Mouse (Mus musculus): Measurements from ENCODE around the gene Fbxo41.

DNA sequence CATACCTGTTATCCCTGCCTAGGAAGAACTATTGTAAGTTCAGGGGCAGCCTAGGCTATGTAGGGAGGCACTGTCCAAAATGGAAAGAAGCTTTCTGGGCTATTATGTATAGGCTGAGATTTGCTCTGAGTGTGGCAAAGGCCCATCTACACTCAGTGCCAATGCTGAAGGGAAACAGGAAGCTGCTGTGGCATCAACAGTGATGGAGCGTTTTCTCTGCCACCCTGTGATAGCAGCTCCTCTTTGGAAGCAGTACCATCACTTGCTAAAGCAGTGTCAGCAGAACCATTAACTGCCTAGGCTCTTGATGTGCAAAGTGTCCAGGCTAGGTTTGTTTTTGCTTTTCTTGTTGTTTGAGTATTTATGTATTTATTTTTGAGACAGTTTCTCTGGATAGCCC, 66.6 kb downstream of the Fbxo41 start:
- no peak for TF ChIP-seq TAL1 (IDR thresholded peaks at IDR 0.05; ENCODE audit: low read length)
- TF ChIP-seq GATA1 (IDR thresholded peaks at IDR 0.05; ENCODE audit: low read length), result no peak

Data from erythroblast, embryonic 14.5 days (primary cell).